Mouse (Mus musculus) cerebellum, postnatal 25 days (tissue): Measurements from ENCODE around the gene Irf2bpl.

Experiments
- DNase-seq, 2 experiments: peaks; one replicate each; pipeline ENCODE4 v3.0.0; 2021; ENCODE audit warnings: mixed read lengths in 2 of 2

Irf2bpl gene

GRCm38 (mm10) chr12:86884197-86885058 lies at the start of gene Irf2bpl:
TSS of gene Irf2bpl (minus strand) at chr12:86884798.
- peak; percentile 99 to 100 for DNase-seq

- peak in 1 of 2 experiments; percentile 20 for DNase-seq
These were observed 48.0 kb upstream of the Irf2bpl start for GRCm38 (mm10) chr12:86932575-86932952.

DNA sequence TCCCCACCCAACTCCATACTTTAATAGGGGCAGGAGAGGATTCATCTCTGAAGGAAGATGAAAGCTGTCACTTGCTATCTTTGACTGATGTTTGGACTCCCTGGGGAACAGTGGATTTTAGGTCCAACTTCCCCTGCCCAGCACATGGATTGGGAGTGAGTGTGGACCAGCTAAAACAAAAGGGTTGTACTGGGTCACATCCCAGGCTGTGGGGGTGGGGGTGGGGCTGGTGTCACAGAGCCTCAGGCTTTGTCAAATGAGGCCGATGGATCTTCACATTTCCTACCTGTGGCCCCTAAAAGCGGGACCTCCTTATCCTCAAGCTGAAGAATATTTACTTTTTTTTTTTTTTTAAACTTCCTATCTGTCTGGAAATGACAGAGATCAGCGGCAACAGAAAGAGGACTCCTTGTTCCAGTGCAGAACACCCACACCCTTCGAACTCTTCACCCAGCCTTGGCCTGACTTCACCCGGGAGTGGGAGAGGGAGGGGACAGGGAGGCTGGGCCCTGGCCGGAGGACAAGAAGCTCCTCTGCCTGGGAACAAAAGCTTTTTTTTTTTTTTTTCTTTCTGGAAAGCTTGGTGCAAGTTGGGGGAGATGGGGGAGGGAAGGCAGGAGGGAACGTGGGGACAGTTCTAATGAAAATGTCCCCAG lies 47.4 kb upstream of the Irf2bpl start:
- DNase-seq: peak in 1 of 2 experiments; percentile 26

DNA sequence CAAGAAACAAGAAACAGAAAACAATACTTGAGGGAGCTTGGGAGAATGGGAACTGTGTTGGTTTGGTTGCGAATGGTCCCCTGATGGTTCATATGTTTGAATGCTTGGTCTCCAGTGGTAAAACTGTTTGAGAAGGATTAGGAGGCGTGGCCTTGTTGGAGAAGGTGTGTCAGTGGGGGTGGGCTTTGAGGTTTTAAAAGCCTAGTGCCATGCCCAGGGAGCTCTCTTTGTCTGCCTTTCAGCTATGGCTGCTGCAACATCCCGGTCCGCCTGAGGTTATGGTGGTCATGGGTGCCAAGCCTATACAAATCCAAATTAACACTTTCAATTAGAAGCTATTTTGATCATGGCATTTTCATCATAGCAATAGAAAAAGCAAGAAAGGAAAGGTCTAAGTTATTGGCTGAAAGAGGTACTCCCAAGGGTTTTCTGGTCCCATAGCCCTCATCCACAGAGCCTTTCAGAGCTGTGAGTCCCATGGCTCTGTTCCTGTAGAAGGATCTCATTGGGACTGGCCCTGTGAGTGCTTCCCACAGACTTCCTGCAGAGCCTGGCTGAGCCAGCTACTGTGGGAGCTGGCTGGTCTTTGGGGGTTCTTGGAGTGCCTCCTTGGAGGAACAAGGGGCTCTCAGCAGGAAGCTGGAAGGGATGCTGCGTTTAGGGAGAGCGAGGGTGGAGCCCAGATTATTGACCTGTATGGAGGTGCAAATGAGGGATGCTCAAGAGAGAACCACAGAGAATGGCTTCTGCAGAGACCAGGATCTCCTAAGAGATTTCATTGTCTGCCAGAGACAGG lies 46.5 kb upstream of the Irf2bpl start:
- no peak for DNase-seq

DNA sequence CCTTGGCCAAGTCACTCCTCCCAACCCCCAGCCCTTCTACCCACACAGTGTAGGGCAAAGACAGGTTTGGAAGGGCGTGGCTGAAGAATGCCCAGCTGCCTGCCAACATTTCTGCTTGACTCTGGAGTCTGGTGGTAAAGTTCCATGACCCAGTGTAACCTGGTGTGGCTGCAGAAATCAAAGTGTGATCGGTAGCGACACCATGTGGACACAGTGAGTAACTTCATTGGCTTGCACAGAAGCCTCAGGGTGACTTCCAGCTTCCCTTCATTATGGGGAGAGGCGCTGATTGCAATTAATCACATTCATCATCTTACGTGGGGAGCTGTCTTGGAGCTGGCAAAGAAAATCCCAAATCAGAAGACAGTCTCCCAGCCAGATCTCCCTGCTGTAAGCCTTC lies 39.2 kb upstream of the Irf2bpl start:
- DNase-seq: peak; percentile 89

GRCm38 (mm10) chr12:86918983-86919722 lies 34.6 kb upstream of the Irf2bpl start:
- no peak for DNase-seq

DNA sequence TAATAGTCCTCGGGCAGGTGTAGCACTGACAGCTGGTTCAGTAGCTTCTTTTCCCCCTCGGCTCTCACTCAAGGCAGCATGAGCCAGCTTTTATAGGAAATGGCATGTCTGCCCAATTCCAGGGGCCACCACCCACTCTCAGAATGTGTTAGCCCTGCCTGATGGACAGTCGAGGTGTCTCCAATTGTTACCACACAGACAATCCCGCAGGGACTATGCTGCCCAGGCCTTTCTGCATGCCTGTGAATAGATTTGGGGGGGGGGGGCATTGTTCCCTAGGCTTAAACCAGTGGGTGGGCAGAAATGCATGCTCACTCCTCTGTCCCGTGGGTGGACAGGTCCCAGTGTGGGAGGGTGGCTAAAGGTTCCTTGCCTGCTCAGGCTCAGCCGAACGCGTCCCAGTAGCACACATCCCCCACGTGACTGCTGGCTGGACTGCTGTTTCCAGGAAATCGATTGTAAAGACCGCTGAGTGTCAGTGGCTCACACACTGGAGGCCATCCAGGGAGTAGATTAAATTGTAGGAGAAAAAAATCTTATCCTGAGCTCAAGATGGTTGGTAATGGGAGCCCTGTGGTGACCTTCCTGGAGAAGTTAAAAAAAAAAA lies 33.9 kb upstream of the Irf2bpl start:
- DNase-seq: peak in 1 of 2 experiments; percentile 57

DNA sequence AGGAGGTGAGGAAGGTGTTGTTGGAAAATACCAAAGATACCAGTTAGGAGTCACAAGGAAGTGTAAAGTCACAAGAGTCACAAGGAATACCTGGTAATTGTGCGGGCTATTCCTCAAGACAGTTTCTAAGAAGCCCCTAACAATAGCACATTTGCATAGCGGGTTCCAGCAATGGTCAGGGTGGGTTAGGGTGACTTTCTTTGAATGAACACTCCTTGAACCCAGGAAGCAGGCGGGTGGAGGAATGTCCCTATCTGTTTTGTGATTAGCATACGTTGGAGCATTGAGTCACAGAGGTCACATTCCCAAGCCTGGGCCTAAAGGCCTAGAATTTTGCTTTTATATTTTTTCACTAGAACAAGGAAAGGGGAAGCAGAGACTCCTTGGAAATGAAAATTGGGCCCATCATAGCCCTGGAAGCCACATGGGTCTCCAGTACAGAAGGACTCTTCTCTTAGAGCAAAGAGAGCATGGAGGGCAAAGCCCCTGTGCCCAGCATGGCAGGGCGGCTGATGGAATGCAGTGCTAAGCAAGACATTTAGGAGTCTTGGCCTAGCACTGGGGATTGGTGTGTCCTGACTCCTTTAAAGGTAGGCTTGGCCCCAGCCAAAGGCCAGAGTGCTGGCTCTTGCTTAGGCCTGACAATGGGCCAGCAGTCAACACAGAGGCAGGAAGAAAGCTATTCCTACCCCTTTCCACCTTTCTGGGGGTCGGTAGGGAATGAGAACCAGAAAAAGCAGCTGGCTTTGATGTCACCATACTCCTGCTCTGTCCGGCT lies 32.4 kb upstream of the Irf2bpl start:
- DNase-seq: no peak

DNA sequence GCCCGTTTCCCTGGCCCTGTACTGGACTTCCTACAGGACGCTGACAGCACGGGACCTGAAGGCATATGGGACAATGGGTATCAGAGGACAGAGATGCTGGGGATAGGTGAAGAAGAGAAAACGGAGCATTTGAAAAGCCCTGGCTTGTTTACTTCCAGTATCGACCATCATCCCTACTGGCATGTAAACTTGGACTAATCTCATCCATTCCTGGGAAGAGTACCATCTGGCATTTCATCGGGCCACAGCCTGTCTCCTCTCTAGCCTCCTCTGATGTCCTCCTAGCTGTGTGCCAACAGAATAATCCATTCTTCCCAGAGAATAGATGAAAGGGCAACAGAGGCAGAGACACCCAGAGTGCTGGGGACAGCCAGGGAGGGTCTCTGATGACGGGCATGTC lies 31.0 kb upstream of the Irf2bpl start:
- DNase-seq: peak; percentile 69 to 75

- no peak for DNase-seq
These were observed 30.2 kb upstream of the Irf2bpl start for GRCm38 (mm10) chr12:86914756-86915155.

DNA sequence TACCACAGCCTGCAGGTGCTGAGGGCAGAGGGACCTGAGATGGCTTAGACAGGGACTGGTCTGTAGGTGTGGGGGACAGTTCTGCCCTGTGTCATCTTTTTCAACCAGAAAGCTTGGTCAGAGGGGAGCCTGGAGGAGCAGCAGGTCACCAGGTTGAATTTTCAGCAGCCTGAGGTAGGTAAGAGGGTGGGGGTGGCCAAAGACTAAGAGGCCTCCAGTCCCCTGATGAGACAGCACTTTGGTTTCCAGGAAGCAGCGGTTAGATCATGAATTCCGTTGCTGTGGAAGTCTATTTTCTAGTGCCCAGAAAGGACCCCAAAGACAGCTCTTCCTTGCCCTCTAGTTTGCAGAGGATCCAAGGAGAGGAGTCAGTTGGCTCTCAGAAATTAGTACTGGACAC lies 29.8 kb upstream of the Irf2bpl start:
- no peak for DNase-seq

GRCm38 (mm10) chr12:86912335-86913093 lies 27.9 kb upstream of the Irf2bpl start:
- no peak for DNase-seq

GRCm38 (mm10) chr12:86911482-86911931 lies 26.9 kb upstream of the Irf2bpl start:
- peak in 1 of 2 experiments; percentile 50 for DNase-seq

DNA sequence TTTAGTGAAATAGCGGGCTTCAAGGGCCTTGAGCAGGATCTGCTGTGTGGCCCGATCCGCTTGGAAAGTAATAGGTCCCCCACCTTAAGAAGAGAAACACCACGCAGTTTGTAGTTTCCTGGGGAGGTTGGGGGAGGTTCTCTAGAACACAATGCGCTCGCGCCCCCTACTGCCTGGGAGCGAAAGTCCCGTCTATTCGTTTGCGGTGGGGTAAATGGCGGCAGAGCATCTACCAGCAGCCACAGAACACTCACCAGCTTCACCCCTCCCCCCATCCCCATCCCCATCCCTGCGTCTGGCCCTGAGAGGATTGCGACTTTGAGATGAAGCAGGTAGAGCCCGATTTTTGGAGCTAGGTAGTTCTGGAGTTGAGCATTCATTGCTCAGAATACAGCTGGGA lies 21.8 kb upstream of the Irf2bpl start:
- DNase-seq: peak; percentile 88 to 93

- DNase-seq: no peak
These were observed 21.3 kb upstream of the Irf2bpl start for GRCm38 (mm10) chr12:86905876-86906275.

GRCm38 (mm10) chr12:86905203-86905602 lies 20.6 kb upstream of the Irf2bpl start:
- peak; percentile 48 to 75 for DNase-seq

DNA sequence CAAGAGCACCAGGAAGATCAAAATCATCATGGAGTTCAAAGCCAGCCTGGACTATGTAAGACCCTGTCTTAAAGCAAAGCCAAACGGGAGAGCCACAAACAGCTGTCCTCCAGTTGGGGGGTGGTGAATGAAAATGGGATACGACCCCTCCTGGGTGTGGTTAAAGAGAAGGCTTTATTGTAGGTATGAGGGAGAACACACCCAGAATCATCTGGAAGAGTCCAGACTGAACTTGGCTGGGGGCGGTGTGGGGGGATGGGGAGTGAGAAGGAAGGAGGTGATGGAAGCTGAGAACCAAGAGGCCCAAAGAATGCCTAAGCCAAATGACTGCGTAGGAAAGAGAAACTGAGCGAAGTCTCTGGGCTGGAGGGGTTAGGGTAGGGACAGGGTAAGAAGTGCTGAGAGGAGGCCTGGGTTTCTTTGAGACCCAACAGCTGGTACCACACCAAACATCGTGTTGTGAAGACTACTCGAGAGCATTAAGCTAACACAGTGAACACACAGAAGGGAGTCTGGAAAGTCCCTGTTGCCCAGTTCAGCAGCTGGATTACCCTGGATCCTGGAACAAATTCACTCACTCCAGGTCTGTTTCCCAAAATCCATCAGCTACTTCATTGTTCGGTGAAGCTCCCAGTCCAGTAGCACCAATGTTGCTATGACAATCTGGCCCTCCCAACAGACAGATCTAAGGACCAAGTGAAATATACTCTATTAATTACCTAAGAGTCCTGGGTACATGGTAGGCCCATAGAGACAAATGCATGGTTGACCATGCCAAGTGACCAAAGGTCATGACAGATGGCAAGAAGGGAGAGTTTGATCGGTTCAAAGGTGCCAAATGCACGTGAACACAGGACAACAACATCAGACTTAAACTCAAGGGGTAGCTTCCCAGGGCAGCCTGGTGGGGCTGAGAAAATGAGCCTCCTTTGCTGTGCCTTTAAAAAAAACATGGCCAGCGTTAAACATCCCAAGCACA lies 19.5 kb upstream of the Irf2bpl start:
- no peak for DNase-seq

- DNase-seq: no peak
These were observed 15.0 kb upstream of the Irf2bpl start for GRCm38 (mm10) chr12:86899461-86900179.
